In genomic region chr2:62460815-62461450, GRCm38 (mm10) we compare ENCODE assay signal across 22 mouse cellular contexts. TPM values are rescaled to one million over a fixed set of nuclear protein-coding genes. Genes with fewer than 3 reads are reported as not detected.
DNase-seq lines count a peak whose midpoint lies in the region; ATAC-seq and TF ChIP-seq lines count a peak whose summit lies in the region.
"Had no signal": no experiment of that assay in that cellular context is flagged by ENCODE, and none has a peak within 500 bp of the region (broad histone marks: within the 10 kb centered on the region; RNA-seq: fewer than 3 reads in every experiment).

No protein-coding gene starts in this region.

- no peaks in the 10 kb centered on the region for H3K9me3 ChIP-seq in midbrain, embryonic 16.5 days (replicated peaks; ENCODE audit: control insufficient read depth, low read length, poor library complexity, severe bottlenecking)
- no peaks in the 10 kb centered on the region for H3K9me3 ChIP-seq in neural tube, embryonic 15.5 days (replicated peaks)
- H3K9me3 ChIP-seq: heart, embryonic 12.5 days; limb, embryonic 12.5 days; liver, embryonic 13.5 days; neural tube, embryonic 13.5 days had no signal

- H3K27ac ChIP-seq in left cerebral cortex, adult 2 months: peak overlapping the region; percentile 68; the same call in 1 of the 2 replicates
- H3K27ac ChIP-seq in midbrain, embryonic 16.5 days (ENCODE audit: low read length): no peak overlapping the region
- H3K27ac ChIP-seq in neural tube, embryonic 15.5 days (replicated peaks): no peak overlapping the region
- H3K27ac ChIP-seq: hindbrain, embryonic 14.5 days; limb, embryonic 12.5 days; liver, embryonic 13.5 days; neural tube, embryonic 13.5 days had no signal

- ATAC-seq in CD4-positive, CD25-positive, alpha-beta regulatory T cell, adult 4 months: peak; percentile 54
- 0 out of 2 replicates have a peak, but pooled peaks have one; percentile 12 for ATAC-seq in common myeloid progenitor, adult 5-6 weeks (replicated peaks; ENCODE audit: low read depth, poor library complexity, severe bottlenecking)
- ATAC-seq in midbrain, embryonic 16.5 days: no peak
- ATAC-seq in neural tube, embryonic 15.5 days (ENCODE audit: low FRiP score): no peak

- no peaks in the 10 kb centered on the region for H3K36me3 ChIP-seq in splenic B cell, adult 2 months (ENCODE audit: control insufficient read depth, insufficient read depth, low read length, poor library complexity, severe bottlenecking)
- H3K36me3 ChIP-seq in midbrain, embryonic 16.5 days (ENCODE audit: control insufficient read depth, insufficient read depth, low read length): no peaks in the 10 kb centered on the region
- no peaks in the 10 kb centered on the region for H3K36me3 ChIP-seq in neural tube, embryonic 15.5 days
- H3K36me3 ChIP-seq: heart, embryonic 12.5 days; limb, embryonic 12.5 days; liver, embryonic 13.5 days; neural tube, embryonic 13.5 days had no signal

- no peaks in the 10 kb centered on the region for H3K4me1 ChIP-seq in midbrain, embryonic 16.5 days (ENCODE audit: control insufficient read depth, insufficient read depth, low read length)
- no peaks in the 10 kb centered on the region for H3K4me1 ChIP-seq in neural tube, embryonic 15.5 days
- H3K4me1 ChIP-seq: heart, embryonic 12.5 days; liver, embryonic 13.5 days; neural tube, embryonic 13.5 days had no signal

- no peak overlapping the region for H3K4me3 ChIP-seq in left cerebral cortex, adult 2 months
- H3K4me3 ChIP-seq in midbrain, embryonic 16.5 days (ENCODE audit: low read depth, low read length): no peak overlapping the region
- H3K4me3 ChIP-seq in neural tube, embryonic 15.5 days (replicated peaks): no peak overlapping the region
- H3K4me3 ChIP-seq: heart, embryonic 12.5 days; limb, embryonic 12.5 days; liver, embryonic 13.5 days; neural tube, embryonic 13.5 days had no signal

- intact Hi-C loops in left cerebral cortex, adult 2 months (cut with DNase I): loop anchor here (2.0 kb wide), 1 partner anchor 474 kb away; no protein-coding TSS in a partner anchor
- intact Hi-C loops in left cerebral cortex, postnatal 36 days (cut with DNase I): no loop called here

- 91% methylated on average over 12 of the region's 12 CpGs for WGBS in midbrain, embryonic 16.5 days
- WGBS in neural tube, embryonic 15.5 days: 91% methylated on average over 12 of the region's 12 CpGs

- no peak for TF ChIP-seq CTCF in left cerebral cortex, adult 2 months (IDR thresholded peaks at IDR 0.05)

- H3K4me2 ChIP-seq in midbrain, embryonic 16.5 days (ENCODE audit: low read length): no peak overlapping the region
- H3K4me2 ChIP-seq in neural tube, embryonic 15.5 days: no peak overlapping the region
- H3K4me2 ChIP-seq: heart, embryonic 12.5 days; hindbrain, embryonic 14.5 days; limb, embryonic 12.5 days; liver, embryonic 13.5 days; lung, embryonic 14.5 days; midbrain, embryonic 11.5 days; neural tube, embryonic 13.5 days had no signal

- no peak for DNase-seq in left cerebral cortex, adult 2 months (ENCODE audit: extremely low spot score in 1 of 2, low spot score in 2 of 2)
- DNase-seq in left cerebral cortex, postnatal 36 days (ENCODE audit: low spot score in 2 of 2): no peak
- peak; percentile 61 for DNase-seq in splenic B cell, adult 2 months (ENCODE audit: low read depth, low spot score)
- DNase-seq: adrenal gland, adult 8-10 months; embryo, embryonic 11 days; gastrocnemius, postnatal 36 days; liver, embryonic 13.5 days; right cerebral cortex, postnatal 14 days; thymus, postnatal 14 days had no signal

- H3K9ac ChIP-seq in midbrain, embryonic 16.5 days (ENCODE audit: low read depth, low read length): no peak overlapping the region
- no peak overlapping the region for H3K9ac ChIP-seq in neural tube, embryonic 15.5 days (replicated peaks)
- H3K9ac ChIP-seq: heart, embryonic 12.5 days; hindbrain, embryonic 14.5 days; limb, embryonic 12.5 days; liver, embryonic 13.5 days; lung, embryonic 14.5 days; neural tube, embryonic 13.5 days had no signal

- no peaks in the 10 kb centered on the region for H3K27me3 ChIP-seq in splenic B cell, adult 2 months (ENCODE audit: control insufficient read depth, insufficient read depth, low read length, poor library complexity, severe bottlenecking)
- H3K27me3 ChIP-seq in midbrain, embryonic 16.5 days (ENCODE audit: control insufficient read depth, insufficient read depth, low read depth, low read length): no peaks in the 10 kb centered on the region
- H3K27me3 ChIP-seq in neural tube, embryonic 15.5 days (replicated peaks): 0 out of 2 replicates have a peak, but pooled peaks cover 5% of the 10 kb centered on the region
- H3K27me3 ChIP-seq: heart, embryonic 12.5 days; liver, embryonic 13.5 days; neural tube, embryonic 13.5 days had no signal

RNA-seq across cellular contexts. Expression of gene Gcg, which starts 22.5 kb away (rescaled TPM):
- under 1 TPM in 1 of 2 experiments, not detected in 1; 0.50 TPM for total RNA-seq in left cerebral cortex, adult 2 months (2021)
- not detected for total RNA-seq in left cerebral cortex, postnatal 36 days (2021)
- polyA plus RNA-seq in CD4-positive, CD25-positive, alpha-beta regulatory T cell, adult 4 months (2017; shearing (Covaris generic)): not detected
- not detected in 2 replicates for total RNA-seq in common myeloid progenitor, adult 5-6 weeks (2017)
- 0.23 and 0.60 TPM in 2 replicates for polyA plus RNA-seq in midbrain, embryonic 16.5 days (2015; fragmentation: Nextera tagmentation; extraction: Ambion mirVana)
- 0.33 and 0.43 TPM in 2 replicates for polyA plus RNA-seq in neural tube, embryonic 15.5 days (2015; fragmentation: Nextera tagmentation; extraction: Ambion mirVana)
- total RNA-seq: adrenal gland, adult 8-10 months; gastrocnemius, postnatal 36 days; heart, postnatal 25 days had no signal
- polyA plus RNA-seq: forebrain, embryonic 11.5 days; heart, embryonic 12.5 days; hindbrain, embryonic 14.5 days; kidney, embryonic 14.5 days; liver, embryonic 13.5 days; lung, embryonic 14.5 days; midbrain, embryonic 11.5 days; neural tube, embryonic 13.5 days had no signal

RNA-seq across cellular contexts. Expression of gene Dpp4, which starts 48.9 kb away (rescaled TPM):
- 1 to 10 TPM; 1.4 to 4.6 TPM for total RNA-seq in left cerebral cortex, adult 2 months (2021)
- 1 to 10 TPM; 1.7 to 2.5 TPM for total RNA-seq in left cerebral cortex, postnatal 36 days (2021)
- 100 to 1,000 TPM in 1 of 2 experiments, 10 to 100 TPM in 1; 98.3 to 101 TPM for polyA plus RNA-seq in CD4-positive, CD25-positive, alpha-beta regulatory T cell, adult 4 months (2017; shearing (Covaris generic))
- 28.5 and 39.8 TPM in 2 replicates for total RNA-seq in common myeloid progenitor, adult 5-6 weeks (2017)
- polyA plus RNA-seq in midbrain, embryonic 16.5 days (2015; fragmentation: Nextera tagmentation; extraction: Ambion mirVana): 1.3 and 2.0 TPM in 2 replicates
- polyA plus RNA-seq in neural tube, embryonic 15.5 days (2015; fragmentation: Nextera tagmentation; extraction: Ambion mirVana): 2.4 and 17.8 TPM in 2 replicates

Comparison
In these comparisons a context has a peak if more than half of its experiments do, and no peak if none do; other contexts are left out.
1. ATAC-seq: peak in CD4-positive, CD25-positive, alpha-beta regulatory T cell, adult 4 months (single experiment) and common myeloid progenitor, adult 5-6 weeks (single experiment); none in midbrain, embryonic 16.5 days (single experiment) and neural tube, embryonic 15.5 days (single experiment).